Mouse (Mus musculus) induced T-regulatory cell, adult 2 months (primary cell): ENCODE results near the gene Cradd.

ENCODE experiments used
- DNase-seq: peaks from one replicate; pipeline ENCODE4 v3.0.0-alpha.2; 2012; ENCODE audit warnings: low read depth

Gene Cradd

GRCm38 (mm10) chr10:95332596-95332995, 8.7 kb upstream of the Cradd start:
- DNase-seq = no peak

- DNase-seq = no peak
Measured at GRCm38 (mm10) chr10:95330375-95331363, 6.7 kb upstream of the Cradd start.

GRCm38 (mm10) chr10:95329884-95330283, 6.0 kb upstream of the Cradd start:
- no peak for DNase-seq

- no peak for DNase-seq
Measured at GRCm38 (mm10) chr10:95324278-95324631, 322 bp upstream of the Cradd start.

- peak; percentile 42 for DNase-seq
Measured at GRCm38 (mm10) chr10:95322076-95323070, 1.6 kb downstream of the Cradd start.

GRCm38 (mm10) chr10:95319001-95319400, 4.9 kb downstream of the Cradd start:
- DNase-seq = no peak

GRCm38 (mm10) chr10:95318392-95318708, 5.6 kb downstream of the Cradd start:
- no peak for DNase-seq

GRCm38 (mm10) chr10:95317581-95318391, 6.1 kb downstream of the Cradd start:
- no peak for DNase-seq

GRCm38 (mm10) chr10:95317091-95317490, 6.8 kb downstream of the Cradd start:
- no peak for DNase-seq

- DNase-seq = no peak
Measured at GRCm38 (mm10) chr10:95316675-95317074, 7.3 kb downstream of the Cradd start.

- DNase-seq = no peak
Measured at GRCm38 (mm10) chr10:95315801-95316474, 8.0 kb downstream of the Cradd start.

- DNase-seq = no peak
Measured at GRCm38 (mm10) chr10:95315321-95315720, 8.6 kb downstream of the Cradd start.

- no peak for DNase-seq
Measured at GRCm38 (mm10) chr10:95314019-95314418, 9.9 kb downstream of the Cradd start.

GRCm38 (mm10) chr10:95313524-95313923, 10.4 kb downstream of the Cradd start:
- DNase-seq = peak; percentile 75

- DNase-seq = no peak
Measured at GRCm38 (mm10) chr10:95310688-95311441, 13.1 kb downstream of the Cradd start.

- no peak for DNase-seq
Measured at GRCm38 (mm10) chr10:95309412-95310322, 14.3 kb downstream of the Cradd start.

- DNase-seq = no peak
Measured at GRCm38 (mm10) chr10:95308991-95309390, 14.9 kb downstream of the Cradd start.

- no peak for DNase-seq
Measured at GRCm38 (mm10) chr10:95307916-95308315, 16.0 kb downstream of the Cradd start.

GRCm38 (mm10) chr10:95306824-95307552, 16.9 kb downstream of the Cradd start:
- DNase-seq = no peak
